Comparison of ENCODE assay signal across 18 mouse cellular contexts in the genomic region with DNA sequence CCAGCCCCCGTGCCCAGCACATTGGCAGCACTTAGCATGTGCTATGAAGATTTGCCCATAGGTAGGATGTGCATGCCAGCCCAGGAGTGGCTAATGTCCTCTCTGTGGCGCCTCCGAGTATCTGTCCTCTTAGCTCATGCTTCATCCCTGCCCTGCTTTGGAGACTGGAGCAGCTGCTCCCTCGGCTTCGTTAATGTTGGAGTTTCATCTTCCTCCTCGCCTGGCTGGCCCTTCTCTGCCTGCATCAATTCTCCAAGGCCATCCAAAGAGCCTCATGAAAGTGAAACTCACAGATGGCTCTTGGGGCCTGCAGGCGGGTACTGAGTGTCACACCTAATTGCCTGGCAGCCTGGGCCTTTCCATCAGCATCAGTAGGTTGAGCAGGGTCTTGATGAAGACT.
A peak's percentile ranks its signal among the peaks of the same experiment; 100 is the strongest.
DNase-seq lines count a peak whose midpoint lies in the region; ATAC-seq and TF ChIP-seq lines count a peak whose summit lies in the region.
"Had no signal": no experiment of that assay in that cellular context is flagged by ENCODE, and none has a peak within 500 bp of the region (broad histone marks: within the 10 kb centered on the region; RNA-seq: fewer than 3 reads in every experiment).

No protein-coding gene starts in this region.

- no peak overlapping the region for H3K4me2 ChIP-seq in heart, embryonic 11.5 days
- no peak overlapping the region for H3K4me2 ChIP-seq in midbrain, postnatal 0 days (ENCODE audit: low read depth, low read length, poor library complexity, severe bottlenecking)
- H3K4me2 ChIP-seq: embryonic facial prominence, embryonic 13.5 days; hindbrain, embryonic 14.5 days had no signal

- 80% methylated on average over 7 of the region's 7 CpGs for WGBS in heart, embryonic 11.5 days (ENCODE audit: insufficient replicate concordance)
- 89% methylated on average over 7 of the region's 7 CpGs for WGBS in midbrain, embryonic 10.5 days
- WGBS in midbrain, postnatal 0 days = 86% methylated on average over 7 of the region's 7 CpGs

- no peak for TF ChIP-seq CTCF in midbrain, postnatal 0 days (IDR thresholded peaks at IDR 0.05)

- peaks cover 7% of the 10 kb centered on the region; the same call in 1 of the 2 replicates for H3K4me1 ChIP-seq in heart, embryonic 11.5 days (ENCODE audit: control insufficient read depth, insufficient read depth, low read length)
- H3K4me1 ChIP-seq in midbrain, embryonic 10.5 days = peaks cover 28% of the 10 kb centered on the region
- no peaks in the 10 kb centered on the region for H3K4me1 ChIP-seq in midbrain, postnatal 0 days (ENCODE audit: insufficient read depth, low read length)
- H3K4me1 ChIP-seq: embryonic facial prominence, embryonic 13.5 days had no signal

- H3K4me3 ChIP-seq in heart, embryonic 11.5 days (ENCODE audit: low read depth, low read length) = no peak overlapping the region
- no peak overlapping the region for H3K4me3 ChIP-seq in midbrain, embryonic 10.5 days
- H3K4me3 ChIP-seq in midbrain, postnatal 0 days (ENCODE audit: low read depth, low read length) = no peak overlapping the region
- H3K4me3 ChIP-seq: embryonic facial prominence, embryonic 13.5 days had no signal

- no peaks in the 10 kb centered on the region for H3K27me3 ChIP-seq in heart, embryonic 11.5 days (ENCODE audit: control insufficient read depth, insufficient read depth, low read length)
- no peaks in the 10 kb centered on the region for H3K27me3 ChIP-seq in midbrain, embryonic 10.5 days (ENCODE audit: low read depth, poor library complexity, severe bottlenecking)
- no peaks in the 10 kb centered on the region for H3K27me3 ChIP-seq in midbrain, postnatal 0 days (ENCODE audit: insufficient read depth, low read length)
- H3K27me3 ChIP-seq: embryonic facial prominence, embryonic 13.5 days; Patski had no signal

- no peak for ATAC-seq in heart, embryonic 11.5 days (replicated peaks; ENCODE audit: insufficient number of reproducible peaks, low FRiP score, low TSS enrichment)
- ATAC-seq in midbrain, postnatal 0 days (ENCODE audit: low FRiP score) = no peak
- ATAC-seq: activated CD4-positive, CD25-positive, alpha-beta regulatory T cell, adult 4 months; forebrain, embryonic 16.5 days; Patski had no signal

- no peaks in the 10 kb centered on the region for H3K36me3 ChIP-seq in heart, embryonic 11.5 days (ENCODE audit: control insufficient read depth, insufficient read depth, low read length)
- no peaks in the 10 kb centered on the region for H3K36me3 ChIP-seq in midbrain, embryonic 10.5 days
- no peaks in the 10 kb centered on the region for H3K36me3 ChIP-seq in midbrain, postnatal 0 days (ENCODE audit: insufficient read depth, low read length)
- H3K36me3 ChIP-seq: embryonic facial prominence, embryonic 13.5 days had no signal

- H3K9me3 ChIP-seq in heart, embryonic 11.5 days (replicated peaks; ENCODE audit: control insufficient read depth, low read length) = no peaks in the 10 kb centered on the region
- H3K9me3 ChIP-seq in midbrain, embryonic 10.5 days (replicated peaks) = no peaks in the 10 kb centered on the region
- no peaks in the 10 kb centered on the region for H3K9me3 ChIP-seq in midbrain, postnatal 0 days (ENCODE audit: low read length)
- H3K9me3 ChIP-seq: embryonic facial prominence, embryonic 13.5 days had no signal

- H3K27ac ChIP-seq in heart, embryonic 11.5 days (ENCODE audit: low read depth, low read length) = no peak overlapping the region
- H3K27ac ChIP-seq in midbrain, embryonic 10.5 days (replicated peaks) = peak overlapping the region; percentile 69; the same call in 1 of the 2 replicates
- no peak overlapping the region for H3K27ac ChIP-seq in midbrain, postnatal 0 days (ENCODE audit: low read depth, low read length)
- H3K27ac ChIP-seq: embryonic facial prominence, embryonic 13.5 days; hindbrain, embryonic 14.5 days had no signal

- DNase-seq in heart, adult 11 months = peak; percentile 68
- DNase-seq in midbrain, embryonic 10.5 days (ENCODE audit: low spot score) = no peak
- DNase-seq in midbrain, postnatal 0 days (ENCODE audit: low spot score) = no peak
- DNase-seq in urinary bladder, adult 2 months (ENCODE audit: low spot score) = peak; percentile 10
- no peak for DNase-seq in urinary bladder, postnatal 25 days (ENCODE audit: low spot score)
- DNase-seq in liver = no peak
- DNase-seq: adrenal gland, postnatal 14 days; cerebellum, adult 11-12 months; cerebellum, adult 9-10 months; cerebellum, postnatal 25 days; gastrocnemius, postnatal 10 days; heart, postnatal 10 days had no signal

- H3K9ac ChIP-seq in heart, embryonic 11.5 days (ENCODE audit: low read depth, low read length) = no peak overlapping the region
- no peak overlapping the region for H3K9ac ChIP-seq in midbrain, postnatal 0 days (replicated peaks; ENCODE audit: low read length, poor library complexity, severe bottlenecking)
- H3K9ac ChIP-seq: embryonic facial prominence, embryonic 13.5 days; hindbrain, embryonic 14.5 days had no signal

Comparison
In these comparisons a context has a peak if more than half of its experiments do, and no peak if none do; other contexts are left out.
1. DNase-seq: peak in heart, adult 11 months (single experiment) and urinary bladder, adult 2 months (single experiment); none in midbrain, embryonic 10.5 days (single experiment), midbrain, postnatal 0 days (single experiment), urinary bladder, postnatal 25 days (single experiment) and liver (single experiment).